Mouse (Mus musculus) embryonic facial prominence, embryonic 15.5 days (tissue): ENCODE measurements at regions not wholly inside any gene's neighbourhood (a gene's known extent, or its start where the extent isn't known, plus 50 kb on each side); places are given as distances from the start of the nearest gene placed in this dataset.
A peak's percentile ranks its signal among the peaks of the same experiment; 100 is the strongest.
"Not testable (repeated sequence)": the region's sequence is repeated elsewhere in the genome, so short reads cannot be mapped to it uniquely, and the experiment has no call there.

ENCODE experiments used
- ATAC-seq: fragments of 200-750 bp; cut with Nextera tagmentation; 2 replicates; pipeline ENCODE4 v1.8.0; 2017; ENCODE audit warnings: low read depth, moderate TSS enrichment; ENCODE audit not compliant: insufficient number of reproducible peaks, low FRiP score, low TSS enrichment
- H3K27ac ChIP-seq: fragments of 300-500 bp; sonication (generic); replicated peaks from 2 replicates; pipeline ENCODE4 v1.5.1; 2015; ENCODE audit warnings: mild to moderate bottlenecking, inconsistent platforms
- H3K27me3 ChIP-seq: fragments of 300-500 bp; sonication (generic); 2 replicates; pipeline ENCODE4 v1.6.1; 2015; ENCODE audit warnings: inconsistent platforms
- H3K36me3 ChIP-seq: fragments of 300-500 bp; sonication (generic); 2 replicates; pipeline ENCODE4 v1.6.1; 2015; ENCODE audit warnings: mild to moderate bottlenecking, inconsistent platforms
- H3K4me1 ChIP-seq: fragments of 300-500 bp; sonication (generic); 2 replicates; pipeline ENCODE4 v1.6.1; 2015; ENCODE audit warnings: inconsistent platforms
- H3K4me2 ChIP-seq: fragments of 300-500 bp; sonication (generic); replicated peaks from 2 replicates; pipeline ENCODE4 v1.6.1; 2015; ENCODE audit warnings: mild to moderate bottlenecking, inconsistent platforms
- H3K4me3 ChIP-seq: fragments of 300-500 bp; sonication (generic); replicated peaks from 2 replicates; pipeline ENCODE4 v1.5.1; 2015; ENCODE audit warnings: mild to moderate bottlenecking, inconsistent platforms
- H3K9ac ChIP-seq: fragments of 300-500 bp; sonication (generic); 2 replicates; pipeline ENCODE4 v1.6.1; 2015; ENCODE audit warnings: inconsistent platforms
- H3K9me3 ChIP-seq: fragments of 300-500 bp; sonication (generic); replicated peaks from 2 replicates; pipeline ENCODE4 v1.6.1; 2016; ENCODE audit warnings: inconsistent platforms
- WGBS: fragments of 180-500 bp; shearing (Covaris S2); methylation state at CpG from one replicate; pipeline ENCODE4 v1.1.7; 2015; 5-methylcytosine and 5-hydroxymethylcytosine counted together

- WGBS: 71% methylated on average over 4 of the region's 4 CpGs
- Histone ChIP-seq H3K4me2 (no peak overlapping the region), H3K4me3 (no peak overlapping the region), H3K9me3 (no peaks in the 10 kb centered on the region), H3K4me1 (peaks cover 7% of the 10 kb centered on the region; the same call in 1 of the 2 replicates), H3K27me3 (no peaks in the 10 kb centered on the region), H3K27ac (no peak overlapping the region), H3K36me3 (no peaks in the 10 kb centered on the region), H3K9ac (no peak overlapping the region)
- ATAC-seq: no peak
These were observed 238.3 kb downstream of the Bcl11a start for GRCm38 (mm10) chr11:24316198-24316597.

GRCm38 (mm10) chr11:24317989-24318735 is 240.3 kb downstream of the Bcl11a start:
- H3K9ac ChIP-seq: no peak overlapping the region
- H3K4me3 ChIP-seq: no peak overlapping the region
- H3K36me3 ChIP-seq: no peaks in the 10 kb centered on the region
- H3K4me1 ChIP-seq: peaks cover 7% of the 10 kb centered on the region; the same call in 1 of the 2 replicates
- no peak overlapping the region for H3K27ac ChIP-seq
- H3K27me3 ChIP-seq: no peaks in the 10 kb centered on the region
- H3K9me3 ChIP-seq: no peaks in the 10 kb centered on the region
- peak; percentile 54; the same call in 1 of the 2 replicates for ATAC-seq
- 66% methylated on average over 2 of the region's 2 CpGs for WGBS
- no peak overlapping the region for H3K4me2 ChIP-seq

DNA sequence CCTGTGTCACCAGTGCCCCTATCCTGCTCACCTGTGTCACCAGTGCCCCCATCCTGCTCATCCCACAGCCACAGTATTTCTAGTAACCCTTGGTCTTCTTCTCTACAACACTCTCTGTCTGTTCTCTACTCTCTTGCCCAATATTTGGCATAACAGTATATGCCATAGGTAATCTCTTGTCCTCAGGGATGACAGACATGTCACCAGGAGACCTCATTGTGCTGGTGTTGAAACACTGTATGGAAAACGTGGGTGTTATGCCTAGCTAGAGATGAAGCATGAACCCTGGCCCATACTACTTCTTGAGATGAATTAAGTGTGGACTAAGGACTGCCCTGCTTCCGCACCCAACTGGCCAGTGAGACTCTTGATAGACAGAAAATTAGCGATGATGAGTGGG is 241.4 kb downstream of the Bcl11a start:
- Histone ChIP-seq H3K36me3 (no peaks in the 10 kb centered on the region), H3K4me3 (no peak overlapping the region), H3K4me2 (no peak overlapping the region), H3K9ac (no peak overlapping the region), H3K4me1 (peaks cover under 1% of the 10 kb centered on the region; the same call in 1 of the 2 replicates), H3K9me3 (no peaks in the 10 kb centered on the region), H3K27ac (no peak overlapping the region), H3K27me3 (no peaks in the 10 kb centered on the region)
- WGBS: 83% methylated on average over 3 of the region's 3 CpGs
- no peak for ATAC-seq

DNA sequence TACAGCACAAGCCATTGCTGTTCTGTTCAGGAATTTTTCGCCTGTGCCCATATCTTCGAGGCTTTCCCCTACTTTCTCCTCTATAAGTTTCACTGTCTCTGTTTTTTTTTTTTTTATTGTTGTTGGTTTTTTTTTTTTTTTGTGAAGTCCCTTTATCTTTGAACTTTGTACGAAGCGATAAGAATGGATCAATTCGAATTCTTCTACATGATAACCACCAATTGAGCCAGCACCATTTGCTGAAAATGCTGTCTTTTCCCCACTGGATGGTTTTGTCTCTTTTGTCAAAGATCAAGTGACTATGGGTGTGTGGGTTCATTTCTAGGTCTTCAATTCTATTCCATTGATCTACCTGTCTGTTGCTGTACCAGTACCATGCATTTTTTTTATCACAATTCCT is 244.6 kb downstream of the Bcl11a start:
- H3K4me3 ChIP-seq, H3K4me2 ChIP-seq, H3K27ac ChIP-seq, H3K4me1 ChIP-seq, H3K27me3 ChIP-seq, H3K36me3 ChIP-seq, H3K9me3 ChIP-seq, H3K9ac ChIP-seq, ATAC-seq: not testable (repeated sequence)
- WGBS: 89% methylated on average over 5 of the region's 5 CpGs

DNA sequence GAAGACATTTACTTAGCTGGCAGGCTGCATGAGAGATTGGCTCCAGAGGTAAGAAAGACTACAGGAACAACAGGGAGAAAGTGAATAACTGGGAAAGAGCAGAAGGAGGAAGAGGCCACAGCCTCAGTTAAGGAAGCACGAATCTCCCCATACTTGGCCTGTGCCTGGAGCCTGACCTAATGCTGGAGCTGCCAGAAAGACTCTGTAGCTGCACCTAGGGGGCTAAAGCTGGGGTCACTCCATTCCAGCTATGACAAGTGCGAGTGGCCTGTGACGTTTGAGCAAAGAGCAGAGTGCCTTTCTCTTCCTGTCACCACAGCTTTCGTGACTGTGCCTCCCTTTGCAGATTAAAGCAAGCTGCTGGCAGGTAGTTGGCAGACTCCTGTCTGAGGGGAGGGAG is 250.6 kb downstream of the Bcl11a start:
- H3K9ac ChIP-seq: no peak overlapping the region
- 50% methylated on average over 4 of the region's 4 CpGs for WGBS
- no peak overlapping the region for H3K27ac ChIP-seq

DNA sequence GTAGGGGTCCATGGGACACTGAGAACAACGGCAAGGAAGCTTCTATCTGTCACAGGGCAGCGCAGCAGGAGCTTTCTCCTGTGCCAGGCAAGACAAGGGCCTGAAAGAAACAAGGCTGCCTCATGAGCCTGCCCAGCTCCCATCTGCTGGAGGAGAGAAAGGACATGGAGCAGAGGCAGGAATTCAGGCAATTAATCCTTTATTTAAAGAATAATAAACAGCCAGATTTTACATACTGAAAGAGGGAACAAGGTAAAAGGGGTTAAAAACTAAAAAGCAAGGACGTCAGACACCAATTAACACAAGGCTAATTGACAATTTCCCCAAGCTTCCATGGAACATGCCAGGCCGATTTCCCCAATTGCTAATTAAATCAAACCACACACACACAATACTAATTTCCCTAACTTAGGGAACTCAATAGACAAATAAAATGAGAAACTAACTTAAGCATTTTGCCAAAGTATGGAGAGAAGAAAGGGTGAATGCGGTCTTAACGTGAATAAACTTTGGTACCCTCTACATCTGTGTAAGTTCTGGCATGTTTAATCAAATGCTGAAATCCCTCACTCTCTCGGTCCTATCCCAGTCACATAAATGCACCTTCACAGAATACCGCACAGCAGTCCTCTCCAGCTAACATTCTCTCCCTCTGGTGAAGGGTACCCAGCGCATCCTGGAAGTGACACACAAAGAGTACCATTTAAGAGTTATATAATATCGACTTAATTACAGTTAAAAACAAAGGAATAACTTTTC is 252.7 kb downstream of the Bcl11a start:
- Histone ChIP-seq H3K36me3 (no peaks in the 10 kb centered on the region), H3K9ac (no peak overlapping the region), H3K4me2 (no peak overlapping the region), H3K4me3 (no peak overlapping the region), H3K9me3 (no peaks in the 10 kb centered on the region), H3K27ac (no peak overlapping the region), H3K4me1 (no peaks in the 10 kb centered on the region), H3K27me3 (no peaks in the 10 kb centered on the region)
- ATAC-seq: no peak
- 64% methylated on average over 10 of the region's 10 CpGs for WGBS

More for the DNA sequence above, 250.6 kb downstream of the Bcl11a start:
- ATAC-seq: no peak
- Histone ChIP-seq H3K27me3 (no peaks in the 10 kb centered on the region), H3K4me2 (no peak overlapping the region), H3K4me1 (no peaks in the 10 kb centered on the region), H3K36me3 (no peaks in the 10 kb centered on the region), H3K4me3 (no peak overlapping the region), H3K9me3 (no peaks in the 10 kb centered on the region)

- Histone ChIP-seq H3K27ac (no peak overlapping the region), H3K9me3 (no peaks in the 10 kb centered on the region), H3K27me3 (no peaks in the 10 kb centered on the region), H3K4me2 (no peak overlapping the region), H3K9ac (no peak overlapping the region), H3K36me3 (no peaks in the 10 kb centered on the region), H3K4me1 (no peaks in the 10 kb centered on the region), H3K4me3 (no peak overlapping the region)
- 89% methylated on average over 3 of the region's 3 CpGs for WGBS
- no peak for ATAC-seq
These were observed 254.4 kb downstream of the Bcl11a start for GRCm38 (mm10) chr11:24332241-24332640.

DNA sequence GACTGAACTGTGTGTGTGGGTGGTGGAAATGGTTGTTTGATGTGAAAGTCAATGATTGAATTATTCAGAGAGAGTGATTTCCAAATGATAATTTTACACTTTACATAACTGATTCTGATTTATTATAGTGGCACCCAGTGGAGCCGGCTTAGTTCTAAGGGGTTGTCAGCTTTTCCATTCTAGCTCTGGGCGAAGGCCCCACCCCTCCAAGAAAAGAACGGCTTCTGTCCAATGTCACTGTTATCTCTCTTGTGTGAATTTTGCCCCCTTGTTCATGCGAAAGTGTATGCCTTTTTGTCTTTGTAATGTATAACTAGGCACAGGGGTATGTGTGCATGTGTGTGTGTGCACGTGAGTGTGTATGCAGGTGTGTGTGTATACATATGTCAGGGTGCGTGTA is 255.3 kb downstream of the Bcl11a start:
- Histone ChIP-seq H3K27ac (no peak overlapping the region), H3K4me3 (no peak overlapping the region), H3K36me3 (no peaks in the 10 kb centered on the region), H3K27me3 (no peaks in the 10 kb centered on the region), H3K4me1 (no peaks in the 10 kb centered on the region), H3K9me3 (no peaks in the 10 kb centered on the region), H3K9ac (no peak overlapping the region), H3K4me2 (no peak overlapping the region)
- no peak for ATAC-seq
- 89% methylated on average over 6 of the region's 6 CpGs for WGBS

- Histone ChIP-seq H3K4me2 (no peak overlapping the region), H3K9ac (no peak overlapping the region), H3K9me3 (no peaks in the 10 kb centered on the region), H3K4me3 (no peak overlapping the region), H3K4me1 (no peaks in the 10 kb centered on the region), H3K27me3 (no peaks in the 10 kb centered on the region), H3K36me3 (no peaks in the 10 kb centered on the region), H3K27ac (no peak overlapping the region)
- WGBS: 91% methylated on average over 4 of the region's 4 CpGs
- ATAC-seq: no peak
These were observed 257.4 kb downstream of the Bcl11a start for GRCm38 (mm10) chr11:24335256-24335655.

DNA sequence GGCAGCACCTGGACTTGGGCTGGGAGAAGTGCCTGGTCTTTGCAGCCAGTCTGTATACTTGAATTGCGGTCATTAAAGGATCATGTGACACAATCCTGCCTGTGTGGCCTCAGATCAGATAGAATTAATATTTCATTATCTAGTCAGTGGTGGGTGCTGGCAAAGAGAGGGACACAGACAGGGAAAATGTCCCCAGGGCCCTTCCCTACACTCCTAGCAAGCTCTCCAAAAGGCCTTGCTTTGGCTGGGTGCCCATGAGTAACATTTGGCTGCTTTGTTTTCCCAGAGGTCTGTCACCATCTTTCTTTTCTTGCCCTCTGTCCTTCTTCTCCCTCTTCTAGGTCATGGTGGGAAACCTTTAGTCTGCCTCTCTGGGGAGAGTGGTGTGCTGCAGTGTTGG is 260.3 kb downstream of the Bcl11a start:
- Histone ChIP-seq H3K27me3 (no peaks in the 10 kb centered on the region), H3K4me2 (no peak overlapping the region), H3K27ac (no peak overlapping the region), H3K36me3 (no peaks in the 10 kb centered on the region), H3K4me1 (peaks cover 7% of the 10 kb centered on the region), H3K4me3 (no peak overlapping the region), H3K9me3 (no peaks in the 10 kb centered on the region), H3K9ac (no peak overlapping the region)
- no peak for ATAC-seq
- 79% methylated on average over 1 of the region's 1 CpGs for WGBS

DNA sequence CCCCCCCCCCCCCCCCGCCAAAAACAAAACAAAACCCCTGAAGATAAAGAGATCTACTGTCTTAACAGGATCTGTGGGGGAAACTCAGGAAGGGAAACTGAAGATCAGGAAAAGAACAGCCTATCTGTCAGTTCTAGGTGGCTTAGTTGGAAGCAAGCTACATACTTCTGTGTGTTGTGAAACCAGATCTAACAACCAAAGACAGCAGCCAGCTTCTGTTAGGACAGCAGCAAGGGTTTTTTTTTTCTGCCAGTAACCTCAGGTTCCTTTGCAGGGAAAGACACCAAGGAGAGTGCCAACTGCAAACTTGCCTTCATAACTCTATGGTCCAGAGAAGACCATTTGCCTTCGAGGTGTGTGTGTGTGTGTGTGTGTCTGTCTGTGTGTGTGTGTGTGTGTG is 261.2 kb downstream of the Bcl11a start:
- H3K27ac ChIP-seq: no peak overlapping the region
- 60% methylated on average over 2 of the region's 2 CpGs for WGBS

More for the DNA sequence above, 261.2 kb downstream of the Bcl11a start:
- H3K9ac ChIP-seq: no peak overlapping the region
- no peak overlapping the region for H3K4me3 ChIP-seq
- H3K4me2 ChIP-seq: no peak overlapping the region
- ATAC-seq: no peak
- no peaks in the 10 kb centered on the region for H3K9me3 ChIP-seq
- H3K36me3 ChIP-seq: no peaks in the 10 kb centered on the region
- H3K27me3 ChIP-seq: no peaks in the 10 kb centered on the region
- peaks cover 8% of the 10 kb centered on the region for H3K4me1 ChIP-seq
